Mouse (Mus musculus): ENCODE results near the gene Capn6.

GRCm38 (mm10) chrX:143826521-143826920 lies 693 bp downstream of the Capn6 start:
- TF ChIP-seq HCFC1 (IDR thresholded peaks at IDR 0.05; ENCODE audit: borderline replicate concordance, insufficient read depth, low read length) (no peak), ZC3H11A (IDR thresholded peaks at IDR 0.05; ENCODE audit: borderline replicate concordance, low read depth, low read length) (no peak), ZNF384 (IDR thresholded peaks at IDR 0.05; ENCODE audit: low read depth, low read length) (no peak)
